Mouse (Mus musculus) liver, embryonic 13.5 days (tissue): ENCODE data around the gene Shisa8. TPM values are rescaled to one million over a fixed set of nuclear protein-coding genes. Genes with fewer than 3 reads are reported as not detected.

ENCODE experiments used
- ATAC-seq: fragments of 200-750 bp; cut with Nextera tagmentation; 2 replicates; pipeline ENCODE4 v1.8.0; 2017; ENCODE audit warnings: low read depth, mild to moderate bottlenecking, moderate number of reproducible peaks, moderate library complexity
- DNase-seq: peaks from one replicate; pipeline ENCODE4 v3.0.0; 2022
- H3K27ac ChIP-seq: fragments of 300-500 bp; sonication (generic); 2 replicates; pipeline ENCODE4 v1.5.1; 2015; ENCODE audit warnings: moderate library complexity, mild to moderate bottlenecking, inconsistent platforms
- H3K27me3 ChIP-seq: fragments of 300-500 bp; sonication (generic); 2 replicates; pipeline ENCODE4 v1.6.1; 2015; ENCODE audit warnings: mild to moderate bottlenecking, inconsistent platforms
- H3K36me3 ChIP-seq: fragments of 300-500 bp; sonication (generic); 2 replicates; pipeline ENCODE4 v1.6.1; 2015; ENCODE audit warnings: mild to moderate bottlenecking, inconsistent platforms
- H3K4me1 ChIP-seq: fragments of 300-500 bp; sonication (generic); replicated peaks from 2 replicates; pipeline ENCODE4 v1.6.1; 2015; ENCODE audit warnings: inconsistent platforms
- H3K4me2 ChIP-seq: fragments of 300-500 bp; sonication (generic); 2 replicates; pipeline ENCODE4 v1.6.1; 2015; ENCODE audit warnings: inconsistent platforms, mild to moderate bottlenecking, moderate library complexity
- H3K4me3 ChIP-seq: fragments of 300-500 bp; sonication (generic); replicated peaks from 2 replicates; pipeline ENCODE4 v1.5.1; 2015; ENCODE audit warnings: mild to moderate bottlenecking, inconsistent platforms
- H3K9ac ChIP-seq: fragments of 300-500 bp; sonication (generic); 2 replicates; pipeline ENCODE4 v1.6.1; 2015; ENCODE audit warnings: mild to moderate bottlenecking, inconsistent platforms
- H3K9me3 ChIP-seq: fragments of 300-500 bp; sonication (generic); replicated peaks from 2 replicates; pipeline ENCODE4 v1.6.1; 2016; ENCODE audit warnings: inconsistent platforms
- WGBS: fragments of 180-500 bp; shearing (Covaris S2); methylation state at CpG from one replicate; pipeline ENCODE4 v1.1.7; 2015; ENCODE audit not compliant: insufficient replicate concordance; 5-methylcytosine and 5-hydroxymethylcytosine counted together
- polyA plus RNA-seq: library from polyadenylated mRNA; unstranded; fragments of >200 nt; fragmentation: Nextera tagmentation; extraction: Ambion mirVana; gene quantifications from 2 replicates; pipeline ENCODE4 v1.2.1, GENCODE M21; 2015

Gene Shisa8
- polyA plus RNA-seq, 1 experiment from 2014 or later = 0.10 TPM

GRCm38 (mm10) chr15:82236565-82236964 lies 23.9 kb upstream of the Shisa8 start:
- Histone ChIP-seq H3K4me3 (no peak overlapping the region), H3K9me3 (no peaks in the 10 kb centered on the region), H3K27ac (no peak overlapping the region), H3K36me3 (peaks cover 40% of the 10 kb centered on the region), H3K9ac (no peak overlapping the region), H3K27me3 (no peaks in the 10 kb centered on the region), H3K4me1 (peaks cover 23% of the 10 kb centered on the region), H3K4me2 (no peak overlapping the region)
- 28% methylated on average over 5 of the region's 5 CpGs for WGBS
- DNase-seq (peak; percentile 74), ATAC-seq (peak; percentile 53)

GRCm38 (mm10) chr15:82235661-82236060 lies 23.0 kb upstream of the Shisa8 start:
- no peak overlapping the region for H3K27ac ChIP-seq
- H3K4me3 ChIP-seq = no peak overlapping the region
- H3K27me3 ChIP-seq = no peaks in the 10 kb centered on the region
- WGBS = 48% methylated on average over 10 of the region's 10 CpGs
- no peaks in the 10 kb centered on the region for H3K9me3 ChIP-seq
- H3K36me3 ChIP-seq = peaks cover 31% of the 10 kb centered on the region
- DNase-seq = peak; percentile 54
- ATAC-seq = peak; percentile 39; the same call in 1 of the 2 replicates
- H3K4me1 ChIP-seq = peaks cover 25% of the 10 kb centered on the region
- H3K9ac ChIP-seq = no peak overlapping the region
- H3K4me2 ChIP-seq = no peak overlapping the region

GRCm38 (mm10) chr15:82232651-82233050 lies 20.0 kb upstream of the Shisa8 start:
- DNase-seq = no peak
- no peak overlapping the region for H3K4me2 ChIP-seq
- H3K27ac ChIP-seq = peak overlapping the region; percentile 45; the same call in 1 of the 2 replicates
- H3K4me1 ChIP-seq = peaks cover 49% of the 10 kb centered on the region
- H3K9ac ChIP-seq = 0 out of 2 replicates have a peak overlapping the region, but pooled peaks have one; percentile 15
- H3K36me3 ChIP-seq = peaks cover 12% of the 10 kb centered on the region
- no peak overlapping the region for H3K4me3 ChIP-seq
- H3K27me3 ChIP-seq = peaks cover 2% of the 10 kb centered on the region; the same call in 1 of the 2 replicates
- 79% methylated on average over 4 of the region's 4 CpGs for WGBS
- ATAC-seq = no peak
- no peaks in the 10 kb centered on the region for H3K9me3 ChIP-seq

GRCm38 (mm10) chr15:82231591-82232378 lies 19.2 kb upstream of the Shisa8 start:
- H3K27me3 ChIP-seq = peaks cover 2% of the 10 kb centered on the region; the same call in 1 of the 2 replicates
- 71% methylated on average over 11 of the region's 11 CpGs for WGBS

GRCm38 (mm10) chr15:82231100-82231499 lies 18.5 kb upstream of the Shisa8 start:
- peak overlapping the region; percentile 93 for H3K27ac ChIP-seq
- DNase-seq (no peak), ATAC-seq (no peak)
- peaks cover 11% of the 10 kb centered on the region for H3K36me3 ChIP-seq
- H3K4me2 ChIP-seq = no peak overlapping the region
- peaks cover 4% of the 10 kb centered on the region for H3K27me3 ChIP-seq
- H3K4me1 ChIP-seq = peaks cover 54% of the 10 kb centered on the region
- WGBS = 69% methylated on average over 4 of the region's 4 CpGs
- H3K4me3 ChIP-seq = no peak overlapping the region
- H3K9me3 ChIP-seq = no peaks in the 10 kb centered on the region
- peak overlapping the region; percentile 75; the same call in 1 of the 2 replicates for H3K9ac ChIP-seq

More at GRCm38 (mm10) chr15:82231591-82232378, 19.2 kb upstream of the Shisa8 start:
- no peak for ATAC-seq
- peak overlapping the region; percentile 93 for H3K27ac ChIP-seq
- H3K4me3 ChIP-seq = no peak overlapping the region
- H3K9ac ChIP-seq = 0 out of 2 replicates have a peak overlapping the region, but pooled peaks have one; percentile 13
- H3K9me3 ChIP-seq = no peaks in the 10 kb centered on the region
- peaks cover 11% of the 10 kb centered on the region for H3K36me3 ChIP-seq
- no peak for DNase-seq
- no peak overlapping the region for H3K4me2 ChIP-seq
- peaks cover 54% of the 10 kb centered on the region for H3K4me1 ChIP-seq

- Histone ChIP-seq H3K36me3 (peaks cover 11% of the 10 kb centered on the region), H3K27ac (peak overlapping the region; percentile 93), H3K4me1 (peaks cover 54% of the 10 kb centered on the region), H3K9ac (peak overlapping the region; percentile 75), H3K4me3 (peak overlapping the region; percentile 24), H3K9me3 (no peaks in the 10 kb centered on the region), H3K4me2 (peak overlapping the region; percentile 65), H3K27me3 (peaks cover 14% of the 10 kb centered on the region)
- 47% methylated on average over 6 of the region's 6 CpGs for WGBS
- DNase-seq (no peak), ATAC-seq (peak; percentile 68)
These were observed 17.5 kb upstream of the Shisa8 start for GRCm38 (mm10) chr15:82230098-82230611.

- peak; percentile 74 for DNase-seq
- peak; percentile 98 for ATAC-seq
- H3K9ac ChIP-seq = peak overlapping the region; percentile 67
- H3K27me3 ChIP-seq = peaks cover 19% of the 10 kb centered on the region
- no peaks in the 10 kb centered on the region for H3K9me3 ChIP-seq
- peaks cover 60% of the 10 kb centered on the region for H3K4me1 ChIP-seq
- H3K4me2 ChIP-seq = peak overlapping the region; percentile 65
- H3K4me3 ChIP-seq = peak overlapping the region; percentile 24
- WGBS = 40% methylated on average over 11 of the region's 11 CpGs
- peak overlapping the region; percentile 93 for H3K27ac ChIP-seq
- peaks cover 11% of the 10 kb centered on the region for H3K36me3 ChIP-seq
These were observed 17.0 kb upstream of the Shisa8 start for GRCm38 (mm10) chr15:82229542-82230045.

GRCm38 (mm10) chr15:82225769-82226168 lies 13.2 kb upstream of the Shisa8 start:
- Histone ChIP-seq H3K36me3 (no peaks in the 10 kb centered on the region), H3K4me1 (peaks cover 64% of the 10 kb centered on the region), H3K9me3 (no peaks in the 10 kb centered on the region), H3K9ac (no peak overlapping the region), H3K27ac (no peak overlapping the region; the same call in 1 of the 2 replicates), H3K4me2 (no peak overlapping the region), H3K4me3 (no peak overlapping the region), H3K27me3 (peaks cover 56% of the 10 kb centered on the region)
- ATAC-seq = no peak
- no peak for DNase-seq
- WGBS = 65% methylated on average over 5 of the region's 5 CpGs

- WGBS = 27% methylated on average over 7 of the region's 7 CpGs
- Histone ChIP-seq H3K4me1 (peaks cover 53% of the 10 kb centered on the region), H3K4me2 (peak overlapping the region; percentile 77), H3K9ac (peak overlapping the region; percentile 65), H3K27ac (peak overlapping the region; percentile 61; the same call in 1 of the 2 replicates), H3K9me3 (no peaks in the 10 kb centered on the region), H3K36me3 (no peaks in the 10 kb centered on the region), H3K4me3 (peak overlapping the region; percentile 54), H3K27me3 (peaks cover 61% of the 10 kb centered on the region)
- ATAC-seq = peak; percentile 80
- DNase-seq = peak; percentile 24
These were observed 12.1 kb upstream of the Shisa8 start for GRCm38 (mm10) chr15:82224602-82225215.

- Histone ChIP-seq H3K4me2 (peak within 1 kb of the TSS; percentile 77), H3K9me3 (no peaks in the 10 kb centered on the region), H3K4me1 (peaks cover 48% of the 10 kb centered on the region), H3K27me3 (peaks cover 69% of the 10 kb centered on the region), H3K4me3 (peak within 1 kb of the TSS; percentile 54), H3K9ac (peak within 1 kb of the TSS; percentile 65), H3K36me3 (no peaks in the 10 kb centered on the region), H3K27ac (peak within 1 kb of the TSS; percentile 61; the same call in 1 of the 2 replicates)
- DNase-seq (peak; percentile 38), ATAC-seq (peak; percentile 83)
- 3% methylated on average over 42 of the region's 44 CpGs for WGBS
These were observed 11.3 kb upstream of the Shisa8 start, which contains the start of gene Tnfrsf13c for GRCm38 (mm10) chr15:82223657-82224601. Gene Tnfrsf13c (minus strand): TSS chr15:82224369.
